Comparison of ENCODE assay signal across 11 mouse cellular contexts in the genomic region with DNA sequence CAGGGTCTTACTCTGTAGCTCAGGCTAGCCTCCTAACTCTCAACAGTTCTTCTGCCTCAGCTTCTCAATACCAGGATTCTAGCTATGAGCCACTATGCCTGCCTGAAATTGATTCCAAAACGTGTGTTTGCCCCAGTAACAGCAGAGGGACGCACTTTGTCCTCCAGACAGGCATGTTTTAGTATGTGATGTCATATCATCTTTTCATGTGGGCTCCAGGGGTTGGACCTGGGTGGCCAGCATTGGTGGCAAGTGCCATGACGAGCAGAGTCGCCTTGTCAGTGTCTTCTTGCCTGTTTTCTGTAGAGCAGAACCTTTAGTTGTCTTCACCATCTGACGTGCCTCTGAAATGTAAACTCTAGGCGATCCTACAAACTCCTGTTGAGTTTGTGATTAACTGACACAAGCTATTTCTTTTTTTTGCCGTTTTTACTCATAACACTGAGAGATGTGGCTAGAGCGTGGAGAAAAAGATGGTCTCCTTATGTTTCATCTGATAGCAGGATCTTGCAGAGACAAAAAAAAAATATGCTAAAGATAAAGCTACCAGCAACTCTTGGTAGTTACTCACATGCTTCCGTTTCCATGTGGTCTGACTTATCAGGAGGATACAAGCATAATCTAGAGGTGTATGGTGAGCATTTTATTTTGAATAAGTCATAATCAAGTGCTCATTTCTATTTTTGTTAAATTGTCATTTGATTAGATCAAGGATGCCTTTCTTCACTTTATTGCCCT.
DNase-seq lines count a peak whose midpoint lies in the region; ATAC-seq and TF ChIP-seq lines count a peak whose summit lies in the region.
"Had no signal": no experiment of that assay in that cellular context is flagged by ENCODE, and none has a peak within 500 bp of the region (broad histone marks: within the 10 kb centered on the region; RNA-seq: fewer than 3 reads in every experiment).

No protein-coding gene starts in this region.

- intact Hi-C loops in heart, postnatal 14 days (cut with DNase I) = no loop called here

- peaks cover 55% of the 10 kb centered on the region for H3K4me1 ChIP-seq in heart, embryonic 15.5 days (replicated peaks)
- H3K4me1 ChIP-seq in thymus, adult 2 months (replicated peaks; ENCODE audit: control insufficient read depth, insufficient read depth, low read length) = peaks cover 9% of the 10 kb centered on the region
- peaks cover 23% of the 10 kb centered on the region; the same call in 1 of the 2 replicates for H3K4me1 ChIP-seq in intestine, embryonic 16.5 days (ENCODE audit: control insufficient read depth, insufficient read depth, low read length)

- H3K4me2 ChIP-seq in heart, embryonic 15.5 days = peak overlapping the region; percentile 24; the same call in 1 of the 2 replicates
- H3K4me2 ChIP-seq in intestine, embryonic 16.5 days (ENCODE audit: low read depth, low read length) = 0 out of 2 replicates have a peak overlapping the region, but pooled peaks have one; percentile 10
- H3K4me2 ChIP-seq: limb, embryonic 15.5 days had no signal

- no peak for DNase-seq in heart, postnatal 14 days
- DNase-seq in thymus, adult 2 months = no peak
- no peak for DNase-seq in thymus, postnatal 14 days
- DNase-seq in B cell, adult 2 months = no peak
- no peak for DNase-seq in layer of hippocampus, postnatal 25 days (ENCODE audit: extremely low spot score in 1 of 2, low spot score in 1 of 2)
- no peak for DNase-seq in adrenal gland, adult 8-10 months

- H3K4me3 ChIP-seq in heart, embryonic 15.5 days = no peak overlapping the region
- no peak overlapping the region for H3K4me3 ChIP-seq in thymus, adult 2 months (ENCODE audit: control insufficient read depth, insufficient read depth, low read length)
- no peak overlapping the region for H3K4me3 ChIP-seq in intestine, embryonic 16.5 days (ENCODE audit: low read length)
- H3K4me3 ChIP-seq: limb, embryonic 15.5 days had no signal

- no peak overlapping the region for H3K9ac ChIP-seq in heart, embryonic 15.5 days
- H3K9ac ChIP-seq in intestine, embryonic 16.5 days (ENCODE audit: low read depth, low read length) = no peak overlapping the region
- H3K9ac ChIP-seq: limb, embryonic 15.5 days had no signal

- no peak for TF ChIP-seq POLR2A in thymus, adult 2 months (IDR thresholded peaks at IDR 0.05; ENCODE audit: control insufficient read depth, extremely low read depth, insufficient read depth, low read length, poor library complexity)

- H3K27ac ChIP-seq in heart, embryonic 15.5 days = peak overlapping the region; percentile 82
- 0 out of 2 replicates have a peak overlapping the region, but pooled peaks have one; percentile 43 for H3K27ac ChIP-seq in thymus, adult 2 months (ENCODE audit: control insufficient read depth, insufficient read depth, low read length)
- H3K27ac ChIP-seq in intestine, embryonic 16.5 days (ENCODE audit: low read length) = no peak overlapping the region
- H3K27ac ChIP-seq: limb, embryonic 15.5 days had no signal

- 44% methylated on average over 9 of the region's 9 CpGs for WGBS in heart, embryonic 15.5 days
- 37% methylated on average over 9 of the region's 9 CpGs for WGBS in thymus, adult 2 months
- 58% methylated on average over 9 of the region's 9 CpGs for WGBS in intestine, embryonic 16.5 days

- no peaks in the 10 kb centered on the region for H3K27me3 ChIP-seq in heart, embryonic 15.5 days
- no peaks in the 10 kb centered on the region for H3K27me3 ChIP-seq in thymus, adult 2 months (ENCODE audit: control insufficient read depth, insufficient read depth, low read length)
- no peaks in the 10 kb centered on the region for H3K27me3 ChIP-seq in intestine, embryonic 16.5 days (replicated peaks; ENCODE audit: control insufficient read depth, insufficient read depth, low read length)
- H3K27me3 ChIP-seq: limb, embryonic 15.5 days; Patski had no signal

- no peak for TF ChIP-seq CTCF in thymus, adult 2 months (IDR thresholded peaks at IDR 0.05; ENCODE audit: borderline replicate concordance, control insufficient read depth, extremely low read depth, insufficient read depth, low read length, poor library complexity)

- ATAC-seq in heart, embryonic 15.5 days (replicated peaks; ENCODE audit: insufficient number of reproducible peaks, insufficient read depth, low FRiP score, low read depth) = no peak
- ATAC-seq in intestine, embryonic 16.5 days = no peak
- ATAC-seq: forebrain, embryonic 16.5 days had no signal

- H3K36me3 ChIP-seq in heart, embryonic 15.5 days = no peaks in the 10 kb centered on the region
- no peaks in the 10 kb centered on the region for H3K36me3 ChIP-seq in thymus, adult 2 months (ENCODE audit: control insufficient read depth, insufficient read depth, low read length)
- no peaks in the 10 kb centered on the region for H3K36me3 ChIP-seq in intestine, embryonic 16.5 days (ENCODE audit: control insufficient read depth, insufficient read depth, low read length)
- H3K36me3 ChIP-seq: limb, embryonic 15.5 days had no signal

- no peaks in the 10 kb centered on the region for H3K9me3 ChIP-seq in heart, embryonic 15.5 days (replicated peaks)
- no peaks in the 10 kb centered on the region for H3K9me3 ChIP-seq in intestine, embryonic 16.5 days (ENCODE audit: control insufficient read depth, low read length)
- H3K9me3 ChIP-seq: limb, embryonic 15.5 days had no signal
